Mouse (Mus musculus) MEL (cell line): Measurements from ENCODE around the gene F930015N05Rik. TPM values are rescaled to one million over a fixed set of nuclear protein-coding genes. Genes with fewer than 3 reads are reported as not detected.

Source experiments
- DNase-seq: peaks from one replicate; pipeline ENCODE4 v3.0.0; 2011; ENCODE audit warnings: low read depth, low spot score
- H3K27ac ChIP-seq: 2 replicates; pipeline ENCODE4 v1.5.1; 2012; ENCODE audit warnings: low read depth, mild to moderate bottlenecking, control low read depth, low read length, moderate library complexity; ENCODE audit not compliant: control insufficient read depth
- H3K27me3 ChIP-seq, 2 experiments: fragments of 150-350 bp in 1 of 2; sonication (generic) in 1 of 2; 2 replicates each; pipeline ENCODE4 v1.6.1; 2012; ENCODE audit warnings: low read length in 2 of 2, mild to moderate bottlenecking in 2 of 2, improper control_type of control experiment in 1 of 2, moderate library complexity in 1 of 2; ENCODE audit not compliant: insufficient read depth in 2 of 2, control insufficient read depth in 1 of 2
- H3K36me3 ChIP-seq, 2 experiments: 2 replicates each; pipeline ENCODE4 v1.6.1; 2012 to 2014; ENCODE audit warnings: low read length in 2 of 2, improper control_type of control experiment in 1 of 2, inconsistent platforms in 1 of 2, mild to moderate bottlenecking in 1 of 2; ENCODE audit not compliant: insufficient read depth in 2 of 2, control insufficient read depth in 1 of 2
- H3K4me1 ChIP-seq, 2 experiments: fragments of 150-350 bp in 1 of 2; sonication (generic) in 1 of 2; 2 replicates each; pipeline ENCODE4 v1.6.1; 2012; ENCODE audit warnings: low read length in 2 of 2, improper control_type of control experiment in 1 of 2, mild to moderate bottlenecking in 1 of 2; ENCODE audit not compliant: insufficient read depth in 2 of 2, control insufficient read depth in 1 of 2
- H3K4me3 ChIP-seq, 2 experiments: fragments of 150-350 bp in 1 of 2; sonication (generic) in 1 of 2; 2 replicates each; pipeline ENCODE4 v1.5.1; 2012; ENCODE audit warnings: low read depth in 2 of 2, low read length in 2 of 2, mild to moderate bottlenecking in 2 of 2, moderate library complexity in 2 of 2, control low read depth in 1 of 2, improper control_type of control experiment in 1 of 2; ENCODE audit not compliant: control insufficient read depth in 1 of 2, insufficient read depth in 1 of 2
- H3K79me2 ChIP-seq: 2 replicates; pipeline ENCODE4 v1.6.1; 2012; ENCODE audit warnings: mild to moderate bottlenecking, low read length, moderate library complexity; ENCODE audit not compliant: control insufficient read depth, poor library complexity, insufficient read depth
- H3K9ac ChIP-seq: 2 replicates; pipeline ENCODE4 v1.6.1; 2012; ENCODE audit warnings: low read depth, mild to moderate bottlenecking, control low read depth, low read length, moderate library complexity; ENCODE audit not compliant: control insufficient read depth, poor library complexity, severe bottlenecking
- H3K9me3 ChIP-seq: fragments of 150-350 bp; sonication (generic); replicated peaks from 2 replicates; pipeline ENCODE4 v1.6.1; 2012; ENCODE audit warnings: mild to moderate bottlenecking, low read length, improper control_type of control experiment, moderate library complexity; ENCODE audit not compliant: insufficient read depth
- E2F4 ChIP-seq: IDR thresholded peaks from 2 replicates; pipeline ENCODE4 v1.6.1; 2011; ENCODE audit warnings: low read depth, low read length, improper control_type of control experiment, borderline replicate concordance
- EP300 ChIP-seq, 2 experiments: IDR thresholded peaks; 2 replicates each; pipeline ENCODE4 v1.6.1; 2011; ENCODE audit warnings: improper control_type of control experiment in 2 of 2, low read length in 2 of 2, low read depth in 1 of 2, mild to moderate bottlenecking in 1 of 2
- GABPA ChIP-seq: IDR thresholded peaks from 2 replicates; pipeline ENCODE4 v1.6.1; 2012; ENCODE audit warnings: low read depth, mild to moderate bottlenecking, inconsistent platforms, low read length, improper control_type of control experiment, moderate library complexity
- GATA1 ChIP-seq: IDR thresholded peaks from 2 replicates; pipeline ENCODE4 v1.6.1; 2011; ENCODE audit warnings: low read depth, low read length, improper control_type of control experiment
- HCFC1 ChIP-seq: IDR thresholded peaks from 2 replicates; pipeline ENCODE4 v1.6.1; 2012; ENCODE audit warnings: low read depth, mild to moderate bottlenecking, inconsistent platforms, low read length, improper control_type of control experiment, moderate library complexity
- JUND ChIP-seq: IDR thresholded peaks from 2 replicates; pipeline ENCODE4 v1.6.1; 2011; ENCODE audit warnings: low read depth, mild to moderate bottlenecking, improper control_type of control experiment, low read length
- KAT2A ChIP-seq: conservative IDR thresholded peaks from 2 replicates; pipeline ENCODE4 v1.6.1; 2012; ENCODE audit warnings: low read depth, low read length, improper control_type of control experiment, inconsistent platforms
- MAX ChIP-seq: IDR thresholded peaks from 2 replicates; pipeline ENCODE4 v1.6.1; 2011; ENCODE audit warnings: low read length, improper control_type of control experiment
- MAZ ChIP-seq: IDR thresholded peaks from 2 replicates; pipeline ENCODE4 v1.6.1; 2012; ENCODE audit warnings: low read depth, mild to moderate bottlenecking, inconsistent platforms, low read length, improper control_type of control experiment
- MEF2A ChIP-seq: IDR thresholded peaks from 2 replicates; pipeline ENCODE4 v1.6.1; 2014; ENCODE audit warnings: low read depth, mild to moderate bottlenecking, inconsistent platforms, low read length, improper control_type of control experiment; ENCODE audit not compliant: poor library complexity, insufficient replicate concordance, severe bottlenecking; ENCODE audit errors: extremely low read depth
- MXI1 ChIP-seq: IDR thresholded peaks from 2 replicates; pipeline ENCODE4 v1.6.1; 2011; ENCODE audit warnings: mild to moderate bottlenecking, low read depth, low read length, improper control_type of control experiment
- MYC ChIP-seq: IDR thresholded peaks from 2 replicates; pipeline ENCODE4 v1.6.1; 2011; ENCODE audit warnings: low read depth, mild to moderate bottlenecking, low read length, improper control_type of control experiment, moderate library complexity
- POLR2AphosphoS2 ChIP-seq: IDR thresholded peaks from 2 replicates; pipeline ENCODE4 v1.6.1; 2011; ENCODE audit warnings: low read length, improper control_type of control experiment
- POLR2AphosphoS5 ChIP-seq: IDR thresholded peaks from 2 replicates; pipeline ENCODE4 v1.6.1; 2012; ENCODE audit warnings: low read depth, borderline replicate concordance, mild to moderate bottlenecking, inconsistent platforms, low read length, moderate library complexity, mixed read lengths
- RAD21 ChIP-seq: IDR thresholded peaks from 2 replicates; pipeline ENCODE4 v1.6.1; 2011; ENCODE audit warnings: mild to moderate bottlenecking, low read depth, low read length, improper control_type of control experiment
- SIN3A ChIP-seq: IDR thresholded peaks from 2 replicates; pipeline ENCODE4 v1.6.1; 2012; ENCODE audit warnings: low read length, improper control_type of control experiment, inconsistent platforms
- SMC3 ChIP-seq: IDR thresholded peaks from 2 replicates; pipeline ENCODE4 v1.6.1; 2011; ENCODE audit warnings: low read depth, low read length, improper control_type of control experiment
- TBP ChIP-seq: IDR thresholded peaks from 2 replicates; pipeline ENCODE4 v1.8.0; 2011; ENCODE audit warnings: low read depth, low read length, improper control_type of control experiment
- TCF12 ChIP-seq: IDR thresholded peaks from 2 replicates; pipeline ENCODE4 v1.6.1; 2014; ENCODE audit warnings: low read depth, mild to moderate bottlenecking, inconsistent platforms, low read length, improper control_type of control experiment, moderate library complexity
- USF1 ChIP-seq: IDR thresholded peaks from 2 replicates; pipeline ENCODE4 v1.6.1; 2014; ENCODE audit warnings: low read depth, mild to moderate bottlenecking, inconsistent platforms, low read length, improper control_type of control experiment, moderate library complexity
- ZNF384 ChIP-seq: IDR thresholded peaks from 2 replicates; pipeline ENCODE4 v1.6.1; 2012; ENCODE audit warnings: low read depth, mild to moderate bottlenecking, inconsistent platforms, low read length, improper control_type of control experiment
- polyA plus RNA-seq, 2 experiments: library from polyadenylated mRNA; stranded (reverse) in 1 of 2; unstranded in 1 of 2; fragments of >175 nt in 1 of 2; fragments of >200 nt in 1 of 2; gene quantifications; 2 replicates each; pipeline versions ENCODE4 v1.2.1 to v1.2.4; 2012; ENCODE audit warnings: low replicate concordance in 2 of 2, low read depth in 1 of 2; ENCODE audit not compliant: insufficient read length in 2 of 2, insufficient read depth in 1 of 2, missing spikeins in 1 of 2
- total RNA-seq: library from RNA; depleted of rRNA; stranded (reverse); fragments of 300-350 nt; gene quantifications from 2 replicates; pipeline ENCODE4 v1.2.3, GENCODE M21; 2012

The F930015N05Rik gene
- total and polyA plus RNA-seq, 3 experiments, result not detected

- TF ChIP-seq RAD21, result no peak
- TF ChIP-seq, all 39 proteins: peak for 0
These were observed 1.6 kb downstream of the F930015N05Rik start, which contains the start of gene Hs3st3a1 (continued) for GRCm38 (mm10) chr11:64434611-64435545.

GRCm38 (mm10) chr11:64418969-64419368 is 17.5 kb downstream of the F930015N05Rik start:
- Histone ChIP-seq H3K9ac (no peak overlapping the region), H3K9me3 (no peaks in the 10 kb centered on the region), H3K36me3 (no peaks in the 10 kb centered on the region), H3K4me1 (no peaks in the 10 kb centered on the region), H3K79me2 (no peaks in the 10 kb centered on the region), H3K27ac (no peak overlapping the region), H3K27me3 (no peaks in the 10 kb centered on the region), H3K4me3 (no peak overlapping the region)
- no peak for DNase-seq
- TF ChIP-seq KAT2A (no peak), SIN3A (no peak), TBP (no peak), MEF2A (no peak), POLR2AphosphoS5 (no peak), E2F4 (no peak), SMC3 (no peak), ZNF384 (no peak), MYC (no peak), MAZ (no peak), MXI1 (no peak), POLR2AphosphoS2 (no peak), JUND (no peak), USF1 (no peak), EP300 (IDR thresholded peaks at IDR 0.05; ENCODE audit: low read depth in 1 of 2, low read length in 2 of 2) (no peak), GATA1 (no peak), MAX (no peak), GABPA (no peak), TCF12 (no peak), HCFC1 (no peak)
